Mouse (Mus musculus) intestine, embryonic 14.5 days (tissue): Measurements from ENCODE around the gene Gm5447. TPM values are rescaled to one million over a fixed set of nuclear protein-coding genes. Genes with fewer than 3 reads are reported as not detected.

Experiments used
- ATAC-seq: fragments of 200-750 bp; cut with Nextera tagmentation; replicated peaks from 2 replicates; pipeline ENCODE4 v1.8.0; 2017; ENCODE audit warnings: low read depth, moderate number of reproducible peaks, moderate TSS enrichment, moderate library complexity; ENCODE audit not compliant: low FRiP score, low TSS enrichment
- DNase-seq: peaks from one replicate; pipeline ENCODE4 v3.0.0-alpha.2; 2018; ENCODE audit warnings: low spot score
- H3K27ac ChIP-seq: fragments of 300-500 bp; sonication (generic); 2 replicates; pipeline ENCODE4 v1.5.1; 2014; ENCODE audit warnings: low read depth, mild to moderate bottlenecking, control low read depth
- H3K27me3 ChIP-seq: fragments of 300-500 bp; sonication (generic); replicated peaks from 2 replicates; pipeline ENCODE4 v1.6.1; 2014; ENCODE audit warnings: low read length, control low read depth; ENCODE audit not compliant: control insufficient read depth, insufficient read depth
- H3K36me3 ChIP-seq: fragments of 300-500 bp; sonication (generic); 2 replicates; pipeline ENCODE4 v1.6.1; 2014; ENCODE audit warnings: low read length, control low read depth; ENCODE audit not compliant: control insufficient read depth, insufficient read depth
- H3K4me1 ChIP-seq: fragments of 300-500 bp; sonication (generic); replicated peaks from 2 replicates; pipeline ENCODE4 v1.6.1; 2014; ENCODE audit warnings: low read length, control low read depth, mixed read lengths; ENCODE audit not compliant: control insufficient read depth, insufficient read depth
- H3K4me2 ChIP-seq: fragments of 300-500 bp; sonication (generic); 2 replicates; pipeline ENCODE4 v1.6.1; 2014; ENCODE audit warnings: low read length
- H3K4me3 ChIP-seq: fragments of 300-500 bp; sonication (generic); 2 replicates; pipeline ENCODE4 v1.5.1; 2014; ENCODE audit warnings: low read depth, low read length, control low read depth, mixed read lengths
- H3K9ac ChIP-seq: fragments of 300-500 bp; sonication (generic); 2 replicates; pipeline ENCODE4 v1.6.1; 2014; ENCODE audit warnings: mild to moderate bottlenecking, low read length
- H3K9me3 ChIP-seq: fragments of 300-500 bp; sonication (generic); 2 replicates; pipeline ENCODE4 v1.6.1; 2016; ENCODE audit warnings: low read length, control low read depth; ENCODE audit not compliant: control insufficient read depth
- WGBS: fragments of 180-500 bp; shearing (Covaris S2); extraction: QIAGEN DNeasy Blood & Tissue Kit; methylation state at CpG from one replicate; pipeline ENCODE4 v1.1.7; 2014; 5-methylcytosine and 5-hydroxymethylcytosine counted together
- polyA plus RNA-seq: library from polyadenylated mRNA; unstranded; fragments of >200 nt; fragmentation: Nextera tagmentation; extraction: Ambion mirVana; gene quantifications from 2 replicates; pipeline ENCODE4 v1.2.1, GENCODE M21; 2014

Gene Gm5447
- polyA plus RNA-seq, 1 experiment from 2014 or later, result not detected

DNA sequence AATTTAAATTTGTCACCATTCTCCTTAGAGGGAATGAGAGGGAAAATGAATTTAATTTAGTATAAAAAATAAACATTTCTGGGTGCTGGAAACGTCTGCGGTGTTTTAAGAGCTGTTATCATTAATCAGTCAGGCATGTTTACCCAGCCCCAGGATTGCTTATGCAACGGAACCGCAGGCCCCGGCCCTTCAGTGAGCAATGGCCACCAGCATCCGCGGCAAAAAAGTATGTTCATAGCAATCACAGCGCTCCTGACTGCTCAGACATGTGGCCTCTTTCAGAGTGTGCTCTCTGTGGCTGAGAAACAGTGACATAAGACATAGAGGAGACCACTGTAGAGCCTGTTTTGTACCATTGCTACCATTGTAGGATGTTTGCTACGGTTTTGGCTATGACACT, 16.2 kb downstream of the Gm5447 start:
- Histone ChIP-seq H3K27ac (peak overlapping the region; percentile 58), H3K9me3 (no peaks in the 10 kb centered on the region), H3K4me2 (peak overlapping the region; percentile 20; the same call in 1 of the 2 replicates), H3K27me3 (no peaks in the 10 kb centered on the region), H3K9ac (no peak overlapping the region), H3K36me3 (no peaks in the 10 kb centered on the region), H3K4me3 (no peak overlapping the region), H3K4me1 (peaks cover 15% of the 10 kb centered on the region)
- ATAC-seq, result peak; percentile 57; the same call in 1 of the 2 replicates
- no peak for DNase-seq
- WGBS, result 27% methylated on average over 9 of the region's 9 CpGs

DNA sequence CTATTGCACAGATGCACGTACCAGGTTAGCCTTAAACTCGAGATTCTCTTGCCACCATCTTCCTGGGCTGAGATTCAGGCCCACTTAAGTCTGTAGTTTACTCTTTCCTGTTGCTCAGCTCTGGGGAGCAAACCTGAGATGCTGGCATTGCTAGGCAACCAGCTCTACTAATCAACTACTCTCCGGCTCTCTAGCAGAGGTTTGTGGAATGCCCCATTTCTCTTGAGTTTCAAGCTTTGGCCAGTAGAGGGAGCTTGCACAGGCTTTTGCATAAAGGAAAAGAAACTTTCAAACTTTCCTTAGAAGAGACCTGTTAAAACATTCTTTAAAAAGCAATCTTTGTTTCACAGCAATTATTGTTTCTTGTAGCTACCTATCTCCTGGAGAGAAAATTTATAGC, 19.8 kb downstream of the Gm5447 start:
- 33% methylated on average over 3 of the region's 3 CpGs for whole genome bisulfite sequencing
- Histone ChIP-seq H3K4me3 (no peak overlapping the region), H3K36me3 (no peaks in the 10 kb centered on the region), H3K4me1 (peaks cover 6% of the 10 kb centered on the region; the same call in 1 of the 2 replicates), H3K27ac (no peak overlapping the region), H3K9ac (no peak overlapping the region), H3K4me2 (no peak overlapping the region), H3K9me3 (no peaks in the 10 kb centered on the region), H3K27me3 (no peaks in the 10 kb centered on the region)
- ATAC-seq (no peak), DNase-seq (peak; percentile 82)

DNA sequence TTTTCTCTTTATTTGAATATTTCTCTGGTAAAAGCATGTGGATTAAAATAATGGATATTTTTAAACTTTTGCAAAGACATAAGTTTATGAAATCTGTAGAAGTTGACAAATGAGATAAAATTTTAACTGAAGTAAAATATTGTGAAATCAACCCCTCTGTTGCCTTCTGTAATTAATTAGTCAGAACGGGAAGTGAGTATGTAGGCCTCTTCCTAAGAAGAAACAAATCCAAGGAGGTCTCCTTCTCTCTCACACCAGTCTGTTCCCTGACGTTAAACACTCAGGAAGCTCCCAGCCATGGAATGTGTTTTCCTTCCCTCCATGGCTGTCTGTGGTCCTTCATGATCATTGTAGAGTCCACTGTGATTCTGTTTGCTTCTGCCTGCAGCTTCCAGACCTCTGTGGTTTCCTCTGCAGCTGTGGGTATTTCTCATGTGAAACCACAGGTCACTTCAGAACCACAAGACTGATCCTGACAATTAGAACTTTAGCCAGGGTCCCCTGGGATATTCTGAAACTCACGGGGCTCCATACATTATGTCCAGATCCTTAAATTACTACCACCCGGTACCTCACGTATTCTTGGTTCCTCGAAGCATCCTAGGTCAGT, 20.4 kb downstream of the Gm5447 start:
- Histone ChIP-seq H3K4me2 (no peak overlapping the region), H3K27ac (no peak overlapping the region), H3K4me3 (no peak overlapping the region), H3K9me3 (no peaks in the 10 kb centered on the region), H3K36me3 (no peaks in the 10 kb centered on the region), H3K27me3 (no peaks in the 10 kb centered on the region), H3K9ac (no peak overlapping the region), H3K4me1 (peaks cover 5% of the 10 kb centered on the region; the same call in 1 of the 2 replicates)
- ATAC-seq (no peak), DNase-seq (peak; percentile 43)
- 76% methylated on average over 6 of the region's 6 CpGs for WGBS

DNA sequence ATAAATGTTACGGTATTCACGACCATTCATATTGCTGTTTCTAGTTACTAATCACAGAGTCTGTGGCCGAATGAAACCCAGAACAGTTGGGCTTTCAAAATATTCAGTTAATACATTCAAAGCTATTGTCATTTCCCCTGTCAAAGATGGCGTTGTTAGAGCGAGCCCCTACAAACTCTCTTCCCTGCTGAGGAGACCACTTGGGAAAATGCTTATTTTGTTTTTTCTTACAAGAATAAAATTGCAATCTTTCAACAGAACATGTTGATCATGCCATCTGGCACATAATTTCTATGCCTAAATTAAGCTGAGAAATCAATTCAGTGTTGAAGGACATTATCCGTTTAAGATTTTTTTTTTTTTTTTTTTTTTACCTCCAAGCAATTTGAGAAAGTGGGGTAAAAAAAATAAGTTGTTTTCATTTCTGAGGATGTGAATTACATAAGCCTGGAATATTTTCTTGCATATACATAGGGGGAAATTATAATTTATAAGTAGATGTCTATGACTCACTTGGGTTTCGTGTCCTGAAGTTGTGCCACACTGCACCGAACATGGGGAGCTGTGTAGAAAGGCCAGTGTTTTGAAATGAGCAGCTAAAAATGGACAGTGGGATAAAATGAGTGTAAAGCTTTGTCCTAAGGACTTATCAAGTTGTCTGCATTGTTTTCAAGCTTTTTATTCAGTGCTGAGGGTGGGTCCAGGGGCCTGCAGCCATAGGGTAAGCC, 23.7 kb downstream of the Gm5447 start:
- H3K4me3 ChIP-seq, result no peak overlapping the region
- no peaks in the 10 kb centered on the region for H3K4me1 ChIP-seq
- no peaks in the 10 kb centered on the region for H3K9me3 ChIP-seq
- H3K36me3 ChIP-seq, result no peaks in the 10 kb centered on the region
- no peak overlapping the region for H3K4me2 ChIP-seq
- DNase-seq (peak; percentile 9), ATAC-seq (no peak)
- 82% methylated on average over 8 of the region's 8 CpGs for WGBS
- H3K27ac ChIP-seq, result no peak overlapping the region
- no peak overlapping the region for H3K9ac ChIP-seq
- no peaks in the 10 kb centered on the region for H3K27me3 ChIP-seq

DNA sequence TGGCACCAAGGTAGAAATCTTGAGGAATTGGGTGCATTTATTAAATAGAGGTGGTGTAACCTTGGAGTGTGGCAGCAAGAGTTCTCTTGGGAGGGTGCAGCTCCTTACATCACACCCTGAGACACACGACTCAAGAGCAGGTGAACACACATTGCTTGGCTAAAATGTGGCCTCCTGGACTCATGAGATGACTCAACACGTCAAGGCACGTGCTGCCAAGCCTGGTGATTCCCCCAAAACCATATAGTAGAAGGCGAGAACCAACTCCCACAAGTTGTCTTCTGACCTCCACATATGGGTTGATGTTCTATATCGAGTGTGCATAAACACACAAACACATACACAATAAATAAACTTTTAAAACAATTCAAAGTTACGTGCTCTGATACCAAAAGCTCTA, 25.8 kb downstream of the Gm5447 start:
- H3K36me3 ChIP-seq, result no peaks in the 10 kb centered on the region
- ATAC-seq, result no peak
- no peak overlapping the region for H3K27ac ChIP-seq
- no peak overlapping the region for H3K9ac ChIP-seq
- peak; percentile 24 for DNase-seq
- H3K4me3 ChIP-seq, result no peak overlapping the region
- WGBS, result 85% methylated on average over 6 of the region's 6 CpGs
- no peaks in the 10 kb centered on the region for H3K27me3 ChIP-seq
- no peaks in the 10 kb centered on the region for H3K4me1 ChIP-seq
- H3K4me2 ChIP-seq, result no peak overlapping the region
- H3K9me3 ChIP-seq, result no peaks in the 10 kb centered on the region

DNA sequence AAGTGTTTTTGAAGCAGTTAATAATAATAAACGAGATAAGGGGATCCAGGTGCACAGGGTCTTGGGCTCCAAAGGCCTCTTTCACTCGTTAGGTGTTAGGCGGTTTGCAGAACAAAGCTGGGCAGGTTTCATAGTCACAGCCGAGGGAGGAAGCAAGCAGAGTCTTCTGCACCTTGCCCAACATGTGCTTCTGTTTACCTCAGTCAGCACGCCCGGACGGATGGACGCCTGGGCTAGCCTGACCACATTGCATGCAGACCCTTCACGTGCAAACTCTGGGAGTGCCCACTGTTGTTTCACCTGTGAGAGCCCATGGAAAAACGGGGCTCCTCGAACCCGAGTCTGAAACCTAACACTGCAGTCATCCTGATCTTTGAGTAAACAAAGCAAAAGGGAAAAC, 30.5 kb downstream of the Gm5447 start:
- no peaks in the 10 kb centered on the region for H3K4me1 ChIP-seq
- no peaks in the 10 kb centered on the region for H3K9me3 ChIP-seq
- H3K4me2 ChIP-seq, result peak overlapping the region; percentile 27
- no peak overlapping the region for H3K4me3 ChIP-seq
- H3K9ac ChIP-seq, result no peak overlapping the region
- WGBS, result 45% methylated on average over 12 of the region's 12 CpGs
- ATAC-seq (no peak), DNase-seq (no peak)
- no peaks in the 10 kb centered on the region for H3K27me3 ChIP-seq
- H3K27ac ChIP-seq, result no peak overlapping the region
- no peaks in the 10 kb centered on the region for H3K36me3 ChIP-seq

DNA sequence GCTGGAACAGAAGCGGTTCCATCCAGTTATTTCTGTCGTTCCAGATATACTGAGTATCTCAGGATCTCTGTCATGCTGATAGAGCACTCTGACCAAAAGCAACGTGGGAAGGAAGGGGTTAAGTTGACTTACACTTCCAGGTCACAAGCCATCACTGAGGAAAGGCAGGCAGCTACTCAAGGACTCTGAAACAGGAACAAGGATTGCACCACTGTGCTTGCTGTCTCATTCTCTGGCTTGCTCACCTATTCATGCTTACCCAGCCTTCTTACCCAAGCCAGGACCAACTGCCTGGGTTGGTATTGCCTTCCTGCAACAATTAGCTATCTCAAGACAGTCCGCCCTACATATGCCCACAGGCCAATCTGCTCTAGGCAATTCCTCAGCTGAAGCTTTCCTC, 31.0 kb downstream of the Gm5447 start:
- no peaks in the 10 kb centered on the region for H3K4me1 ChIP-seq
- DNase-seq (no peak), ATAC-seq (no peak)
- no peaks in the 10 kb centered on the region for H3K36me3 ChIP-seq
- no peaks in the 10 kb centered on the region for H3K9me3 ChIP-seq
- no peaks in the 10 kb centered on the region for H3K27me3 ChIP-seq
- H3K9ac ChIP-seq, result no peak overlapping the region
- no peak overlapping the region; the same call in 1 of the 2 replicates for H3K4me2 ChIP-seq
- 62% methylated on average over 4 of the region's 4 CpGs for WGBS
- no peak overlapping the region for H3K4me3 ChIP-seq
- H3K27ac ChIP-seq, result no peak overlapping the region

DNA sequence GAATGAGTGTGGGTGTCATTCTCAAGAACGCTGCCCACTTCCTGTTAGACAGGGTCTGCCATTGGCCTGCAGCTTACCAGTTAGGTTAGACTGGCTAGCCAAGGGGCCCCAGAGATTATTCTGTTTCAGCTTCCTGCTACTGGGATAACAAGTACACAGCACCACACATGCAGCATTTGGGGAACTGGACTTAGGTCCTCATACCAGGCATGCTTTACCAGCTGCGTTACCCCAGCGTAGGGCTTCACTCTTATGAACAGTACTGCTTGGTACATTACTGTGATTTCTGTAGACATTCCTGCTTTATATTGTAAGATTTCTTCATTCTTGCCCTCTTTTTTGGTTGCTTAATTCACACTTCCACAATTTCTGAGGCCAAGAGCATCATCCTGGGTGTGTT, 43.5 kb downstream of the Gm5447 start:
- ATAC-seq (no peak), DNase-seq (no peak)
- Histone ChIP-seq H3K4me2 (no peak overlapping the region), H3K4me3 (no peak overlapping the region), H3K9me3 (no peaks in the 10 kb centered on the region), H3K27me3 (no peaks in the 10 kb centered on the region), H3K27ac (no peak overlapping the region), H3K4me1 (peaks cover 5% of the 10 kb centered on the region), H3K36me3 (no peaks in the 10 kb centered on the region), H3K9ac (no peak overlapping the region)
- WGBS, result 95% methylated on average over 3 of the region's 3 CpGs

DNA sequence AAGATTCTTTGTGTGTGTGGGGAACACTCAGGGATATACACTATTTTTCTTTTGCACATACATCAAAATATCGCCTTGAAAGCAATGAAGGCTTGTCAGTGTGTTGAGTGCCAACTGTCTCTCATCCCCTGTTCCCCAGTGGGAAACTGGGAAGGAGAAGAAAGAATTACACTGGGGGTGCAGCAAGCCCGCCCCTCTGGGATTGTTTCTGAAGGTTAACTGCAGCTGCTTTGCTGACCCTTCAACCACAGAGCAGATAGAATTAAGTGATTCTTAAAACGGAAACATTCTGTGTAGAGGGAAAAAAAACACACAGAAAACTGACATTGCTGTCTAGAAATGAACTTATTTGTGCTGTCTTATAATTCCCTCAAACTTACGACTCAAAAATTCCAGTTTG, 47.5 kb downstream of the Gm5447 start:
- ATAC-seq (no peak), DNase-seq (no peak)
- no peak overlapping the region for H3K4me2 ChIP-seq
- 44% methylated on average over 4 of the region's 4 CpGs for WGBS
- H3K4me1 ChIP-seq, result peaks cover 5% of the 10 kb centered on the region
- no peaks in the 10 kb centered on the region for H3K9me3 ChIP-seq
- H3K36me3 ChIP-seq, result no peaks in the 10 kb centered on the region
- H3K9ac ChIP-seq, result no peak overlapping the region
- H3K4me3 ChIP-seq, result no peak overlapping the region
- H3K27ac ChIP-seq, result no peak overlapping the region
- H3K27me3 ChIP-seq, result no peaks in the 10 kb centered on the region
